Mouse (Mus musculus): ENCODE results near the gene Ipo13. TPM values are rescaled to one million over a fixed set of nuclear protein-coding genes. Genes with fewer than 3 reads are reported as not detected.
A peak's percentile ranks its signal among the peaks of the same experiment; 100 is the strongest.

The Ipo13 gene
- polyA plus RNA-seq, 1 experiment from 2014 or later, result 66.2 TPM

DNA sequence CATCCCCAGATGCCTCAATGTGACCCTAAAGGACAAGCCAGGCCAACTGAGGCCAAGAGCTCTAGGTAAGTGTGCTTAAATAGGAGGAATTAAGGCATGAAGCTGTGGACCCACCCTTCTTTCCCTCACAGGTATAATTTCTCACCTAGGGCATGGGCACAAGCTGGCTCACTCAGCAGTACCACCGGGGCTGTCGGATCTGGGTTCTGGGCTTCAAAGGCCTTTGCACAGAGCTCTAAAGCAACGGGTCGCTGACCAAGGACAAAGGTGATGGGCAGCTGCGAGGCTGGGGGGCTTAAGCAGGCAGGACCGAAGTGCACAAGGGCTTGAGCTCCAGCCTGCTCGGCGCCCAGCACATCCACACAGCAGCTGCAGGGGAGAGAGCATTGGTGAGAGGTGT is 24.0 kb downstream of the Ipo13 start:
- Histone ChIP-seq H3K9ac (replicated peaks) (peak overlapping the region; percentile 61; the same call in 1 of the 2 replicates), H3K36me3 (peaks cover 31% of the 10 kb centered on the region), H3K27ac (replicated peaks) (no peak overlapping the region), H3K4me2 (replicated peaks) (peak overlapping the region; percentile 95), H3K4me3 (peak overlapping the region; percentile 81), H3K4me1 (peaks cover 23% of the 10 kb centered on the region), H3K9me3 (no peaks in the 10 kb centered on the region), H3K27me3 (no peaks in the 10 kb centered on the region)
- ATAC-seq (ENCODE audit: low FRiP score, low read depth), result no peak
- WGBS, result 52% methylated on average over 8 of the region's 8 CpGs

DNA sequence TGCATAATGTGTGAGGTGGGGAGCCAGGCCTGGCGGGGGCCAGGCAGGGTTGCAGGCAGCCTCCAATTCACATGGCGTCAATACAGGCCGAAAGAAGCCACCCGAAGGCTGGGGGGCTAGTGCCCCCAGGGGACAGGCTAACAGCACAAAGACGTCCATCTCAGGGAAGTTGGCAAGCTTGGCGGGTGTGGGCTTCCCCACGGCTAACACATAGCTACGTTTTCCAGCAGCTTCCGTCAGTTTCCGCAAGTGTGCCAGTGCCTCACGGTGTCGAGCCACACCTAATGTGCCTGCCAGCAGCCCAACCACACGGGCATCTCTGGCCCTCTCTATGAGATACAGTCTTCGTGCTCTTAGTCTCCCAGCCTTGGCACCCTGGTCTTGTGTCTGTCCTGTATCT is 24.8 kb downstream of the Ipo13 start:
- Histone ChIP-seq H3K27ac (replicated peaks) (no peak overlapping the region), H3K36me3 (peaks cover 31% of the 10 kb centered on the region), H3K27me3 (no peaks in the 10 kb centered on the region), H3K9ac (replicated peaks) (no peak overlapping the region), H3K4me2 (replicated peaks) (no peak overlapping the region), H3K4me1 (peaks cover 23% of the 10 kb centered on the region), H3K9me3 (no peaks in the 10 kb centered on the region), H3K4me3 (0 out of 2 replicates have a peak overlapping the region, but pooled peaks have one; percentile 81)
- 92% methylated on average over 14 of the region's 14 CpGs for WGBS
- no peak for ATAC-seq (ENCODE audit: low FRiP score, low read depth)

DNA sequence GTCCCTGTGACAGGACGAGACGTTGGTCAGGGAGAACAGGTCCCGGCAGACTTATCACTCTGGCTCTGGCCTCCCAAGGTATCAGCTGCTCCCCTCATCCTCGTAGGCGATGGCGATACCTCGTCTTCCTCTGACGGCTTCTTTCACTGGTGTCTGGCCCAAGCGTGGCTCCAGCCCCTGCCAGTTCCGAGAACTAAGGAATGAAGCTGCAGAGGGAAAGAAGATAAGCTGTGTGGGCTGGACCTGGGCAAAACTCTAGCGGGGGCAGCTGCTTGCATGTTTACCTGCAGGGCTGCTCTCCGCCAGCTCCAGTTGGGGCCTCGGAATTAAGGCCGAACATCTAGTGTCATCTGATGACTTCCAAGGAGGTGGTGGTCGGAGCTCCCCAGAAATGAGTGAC is 25.3 kb downstream of the Ipo13 start:
- Histone ChIP-seq H3K4me3 (no peak overlapping the region), H3K9ac (replicated peaks) (no peak overlapping the region), H3K4me1 (peaks cover 23% of the 10 kb centered on the region), H3K4me2 (replicated peaks) (no peak overlapping the region), H3K36me3 (peaks cover 31% of the 10 kb centered on the region), H3K27ac (replicated peaks) (no peak overlapping the region), H3K9me3 (no peaks in the 10 kb centered on the region), H3K27me3 (no peaks in the 10 kb centered on the region)
- no peak for ATAC-seq (ENCODE audit: low FRiP score, low read depth)
- WGBS, result 94% methylated on average over 15 of the region's 15 CpGs

GRCm38 (mm10) chr4:117887920-117888319 is 26.9 kb downstream of the Ipo13 start:
- peaks cover 33% of the 10 kb centered on the region for H3K4me1 ChIP-seq
- no peaks in the 10 kb centered on the region for H3K27me3 ChIP-seq
- H3K9me3 ChIP-seq, result no peaks in the 10 kb centered on the region
- H3K4me2 ChIP-seq (replicated peaks), result peak overlapping the region; percentile 87
- H3K9ac ChIP-seq (replicated peaks), result 0 out of 2 replicates have a peak overlapping the region, but pooled peaks have one; percentile 88
- peaks cover 30% of the 10 kb centered on the region for H3K36me3 ChIP-seq
- no peak for ATAC-seq (ENCODE audit: low FRiP score, low read depth)
- peak overlapping the region; percentile 95; the same call in 1 of the 2 replicates for H3K4me3 ChIP-seq
- WGBS, result 73% methylated on average over 2 of the region's 2 CpGs
- no peak overlapping the region for H3K27ac ChIP-seq (replicated peaks)

- peaks cover 30% of the 10 kb centered on the region for H3K36me3 ChIP-seq
- peak within 1 kb of the TSS; percentile 88 for H3K9ac ChIP-seq (replicated peaks)
- peak; percentile 83 for ATAC-seq (ENCODE audit: low FRiP score, low read depth)
- H3K9me3 ChIP-seq, result no peaks in the 10 kb centered on the region
- H3K4me1 ChIP-seq, result peaks cover 37% of the 10 kb centered on the region
- under 1% methylated on average over 37 of the region's 37 CpGs for WGBS
- H3K27ac ChIP-seq (replicated peaks), result no peak within 1 kb of the TSS; the same call in 1 of the 2 replicates
- peak within 1 kb of the TSS; percentile 95 for H3K4me3 ChIP-seq
- peak within 1 kb of the TSS; percentile 87 for H3K4me2 ChIP-seq (replicated peaks)
- H3K27me3 ChIP-seq, result no peaks in the 10 kb centered on the region
These were observed 27.7 kb downstream of the Ipo13 start, which contains the start of gene Atp6v0b for GRCm38 (mm10) chr4:117887133-117887532. TSS of gene Atp6v0b (minus strand) at chr4:117887333.

- H3K9me3 ChIP-seq, result no peaks in the 10 kb centered on the region
- H3K27me3 ChIP-seq, result no peaks in the 10 kb centered on the region
- H3K36me3 ChIP-seq, result peaks cover 30% of the 10 kb centered on the region
- H3K27ac ChIP-seq (replicated peaks), result no peak overlapping the region; the same call in 1 of the 2 replicates
- H3K9ac ChIP-seq (replicated peaks), result peak overlapping the region; percentile 88
- no peak for ATAC-seq (ENCODE audit: low FRiP score, low read depth)
- 4% methylated on average over 20 of the region's 24 CpGs for WGBS
- peaks cover 38% of the 10 kb centered on the region for H3K4me1 ChIP-seq
- peak overlapping the region; percentile 95 for H3K4me3 ChIP-seq
- peak overlapping the region; percentile 87 for H3K4me2 ChIP-seq (replicated peaks)
These were observed 28.2 kb downstream of the Ipo13 start for GRCm38 (mm10) chr4:117886644-117887043.

GRCm38 (mm10) chr4:117885994-117886393 is 28.8 kb downstream of the Ipo13 start:
- no peak for ATAC-seq (ENCODE audit: low FRiP score, low read depth)
- H3K9ac ChIP-seq (replicated peaks), result peak overlapping the region; percentile 88; the same call in 1 of the 2 replicates
- H3K4me2 ChIP-seq (replicated peaks), result peak overlapping the region; percentile 87
- H3K36me3 ChIP-seq, result peaks cover 35% of the 10 kb centered on the region
- 89% methylated on average over 9 of the region's 9 CpGs for WGBS
- no peaks in the 10 kb centered on the region for H3K27me3 ChIP-seq
- no peaks in the 10 kb centered on the region for H3K9me3 ChIP-seq
- no peak overlapping the region for H3K27ac ChIP-seq (replicated peaks)
- H3K4me3 ChIP-seq, result peak overlapping the region; percentile 95
- peaks cover 37% of the 10 kb centered on the region for H3K4me1 ChIP-seq

DNA sequence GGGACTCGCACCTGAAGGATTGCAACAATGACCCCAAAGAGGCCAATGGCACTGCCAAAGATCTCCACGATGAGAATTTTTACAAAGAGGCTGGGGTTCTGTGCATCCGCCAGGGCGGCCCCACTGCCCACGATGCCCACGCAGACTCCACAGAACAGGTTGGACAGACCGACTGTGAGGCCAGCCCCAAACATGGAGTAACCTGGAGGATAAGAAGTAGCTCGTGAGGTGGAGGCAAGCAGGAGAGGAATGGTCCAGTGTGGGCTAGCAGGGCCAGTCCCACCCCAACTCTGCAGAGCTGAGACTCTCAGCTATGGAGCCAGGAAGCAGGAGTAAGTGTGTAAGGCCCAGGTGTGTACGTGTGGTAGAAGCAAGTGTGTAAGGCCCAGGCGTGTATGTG is 29.7 kb downstream of the Ipo13 start:
- Histone ChIP-seq H3K27ac (replicated peaks) (no peak overlapping the region), H3K27me3 (no peaks in the 10 kb centered on the region), H3K4me2 (replicated peaks) (no peak overlapping the region), H3K9ac (replicated peaks) (no peak overlapping the region), H3K4me3 (no peak overlapping the region), H3K36me3 (peaks cover 43% of the 10 kb centered on the region), H3K4me1 (peaks cover 40% of the 10 kb centered on the region), H3K9me3 (no peaks in the 10 kb centered on the region)
- no peak for ATAC-seq (ENCODE audit: low FRiP score, low read depth)
- WGBS, result 91% methylated on average over 10 of the region's 10 CpGs

DNA sequence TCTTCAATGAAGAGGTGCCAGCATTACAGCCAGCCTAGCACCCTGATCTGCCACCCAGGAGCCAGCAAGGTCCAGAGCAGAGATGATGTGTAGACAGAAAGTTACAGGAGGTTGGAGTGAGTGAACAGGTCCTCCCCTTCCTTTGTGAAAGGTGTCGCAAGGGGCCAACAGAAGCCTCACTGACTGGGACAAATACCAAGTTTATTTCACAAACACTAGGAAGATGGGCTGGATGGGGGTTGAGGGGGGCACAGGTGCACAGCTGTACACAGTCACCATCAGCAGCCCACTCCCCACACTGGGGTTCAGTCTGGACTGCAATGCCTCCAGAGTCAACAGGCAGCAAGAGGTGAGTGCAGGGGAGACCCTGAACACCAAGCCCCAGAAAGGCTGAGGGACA is 30.7 kb downstream of the Ipo13 start:
- peak overlapping the region; percentile 89; the same call in 1 of the 2 replicates for H3K4me3 ChIP-seq
- H3K36me3 ChIP-seq, result peaks cover 37% of the 10 kb centered on the region
- H3K27me3 ChIP-seq, result no peaks in the 10 kb centered on the region
- H3K9ac ChIP-seq (replicated peaks), result peak overlapping the region; percentile 93; the same call in 1 of the 2 replicates
- H3K4me2 ChIP-seq (replicated peaks), result peak overlapping the region; percentile 82
- H3K4me1 ChIP-seq, result peaks cover 40% of the 10 kb centered on the region
- ATAC-seq (ENCODE audit: low FRiP score, low read depth), result no peak
- H3K27ac ChIP-seq (replicated peaks), result no peak overlapping the region
- no peaks in the 10 kb centered on the region for H3K9me3 ChIP-seq
- WGBS, result 100% methylated on average over 1 of the region's 1 CpGs

DNA sequence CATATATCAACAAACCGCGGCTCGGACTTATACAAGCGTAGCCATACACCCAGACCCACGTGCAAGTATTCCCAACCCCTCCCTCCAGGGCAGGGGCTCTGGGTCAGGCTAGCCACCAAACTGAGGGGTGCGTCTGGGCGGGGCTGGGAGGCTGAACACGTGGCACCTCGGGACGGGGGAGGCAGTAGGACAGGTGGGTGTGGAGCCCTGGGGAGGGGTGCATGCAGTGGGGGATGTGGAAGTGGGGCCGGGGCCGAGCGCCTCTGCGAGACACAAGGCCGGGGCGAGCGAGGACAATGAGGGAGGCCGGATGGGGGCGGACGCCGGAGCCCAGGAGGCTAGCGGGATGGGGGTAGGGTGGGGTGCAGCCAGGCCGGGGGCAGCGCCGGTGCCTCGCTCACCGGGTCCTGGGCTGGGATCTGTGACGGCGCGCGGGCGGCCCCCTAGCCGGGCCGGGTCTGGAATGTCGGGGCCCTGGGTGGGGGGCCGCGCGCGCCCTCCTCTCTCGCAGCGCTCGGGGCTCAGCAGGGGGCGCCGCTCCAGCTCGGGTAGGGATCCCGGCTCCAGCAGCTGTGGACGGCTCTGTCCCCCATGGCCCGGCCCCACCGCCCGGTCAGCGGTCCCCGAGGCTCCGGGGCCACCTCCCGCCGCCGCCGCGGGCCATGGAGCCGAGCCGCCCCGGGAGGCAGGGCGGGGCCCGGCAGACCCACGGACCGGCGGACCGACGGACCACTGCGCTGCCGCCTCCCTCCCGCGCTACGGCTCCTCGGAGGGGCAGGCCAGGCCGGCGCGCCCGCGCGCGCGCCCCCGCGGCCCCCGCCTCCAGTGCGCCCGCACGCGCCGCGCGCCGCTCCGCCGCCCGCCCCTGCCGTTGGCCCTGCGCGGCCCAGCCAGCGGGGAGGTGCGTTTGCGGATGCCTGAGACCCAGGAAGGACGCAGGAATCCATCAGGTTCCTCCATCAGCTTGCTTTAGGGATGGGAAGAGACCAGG is 31.8 kb downstream of the Ipo13 start, which contains the start of gene B4galt2:
Gene B4galt2, minus strand, starts transcription at position 787 of the 991 bp plus-strand sequence.
- no peaks in the 10 kb centered on the region for H3K27me3 ChIP-seq
- 2% methylated on average over 36 of the region's 103 CpGs for WGBS
- peaks cover 40% of the 10 kb centered on the region for H3K4me1 ChIP-seq
- peak within 1 kb of the TSS; percentile 80 for H3K27ac ChIP-seq (replicated peaks)
- H3K4me3 ChIP-seq, result peak within 1 kb of the TSS; percentile 89
- peaks cover 46% of the 10 kb centered on the region for H3K36me3 ChIP-seq
- peak within 1 kb of the TSS; percentile 93 for H3K9ac ChIP-seq (replicated peaks)
- no peaks in the 10 kb centered on the region for H3K9me3 ChIP-seq
- H3K4me2 ChIP-seq (replicated peaks), result peak within 1 kb of the TSS; percentile 82
- ATAC-seq (ENCODE audit: low FRiP score, low read depth), result peak; percentile 45

DNA sequence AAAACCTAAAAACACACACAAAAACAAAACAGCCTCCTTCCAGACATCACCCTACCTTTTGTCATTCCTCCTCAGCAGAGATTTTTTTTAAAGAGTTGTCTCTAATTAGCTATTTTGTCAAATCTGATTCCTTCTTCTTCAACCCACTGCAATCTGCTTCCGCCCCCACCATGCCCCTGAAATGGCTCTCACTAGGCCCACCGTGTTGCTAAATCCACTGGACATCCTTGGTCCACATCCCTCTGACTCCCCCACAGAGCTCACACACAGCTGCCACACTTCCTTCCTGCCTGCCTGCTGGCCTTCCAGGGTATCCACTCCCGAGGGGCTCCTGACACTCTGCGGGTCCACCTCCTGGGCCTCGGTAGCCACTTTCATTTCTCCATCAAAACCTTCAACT is 36.1 kb downstream of the Ipo13 start:
- no peak for ATAC-seq (ENCODE audit: low FRiP score, low read depth)
- H3K9ac ChIP-seq (replicated peaks), result no peak overlapping the region
- H3K4me3 ChIP-seq, result no peak overlapping the region
- H3K27me3 ChIP-seq, result no peaks in the 10 kb centered on the region
- H3K27ac ChIP-seq (replicated peaks), result no peak overlapping the region
- H3K36me3 ChIP-seq, result peaks cover 71% of the 10 kb centered on the region
- H3K4me2 ChIP-seq (replicated peaks), result no peak overlapping the region
- WGBS, result 87% methylated on average over 5 of the region's 5 CpGs
- no peaks in the 10 kb centered on the region for H3K9me3 ChIP-seq
- H3K4me1 ChIP-seq, result peaks cover 22% of the 10 kb centered on the region

DNA sequence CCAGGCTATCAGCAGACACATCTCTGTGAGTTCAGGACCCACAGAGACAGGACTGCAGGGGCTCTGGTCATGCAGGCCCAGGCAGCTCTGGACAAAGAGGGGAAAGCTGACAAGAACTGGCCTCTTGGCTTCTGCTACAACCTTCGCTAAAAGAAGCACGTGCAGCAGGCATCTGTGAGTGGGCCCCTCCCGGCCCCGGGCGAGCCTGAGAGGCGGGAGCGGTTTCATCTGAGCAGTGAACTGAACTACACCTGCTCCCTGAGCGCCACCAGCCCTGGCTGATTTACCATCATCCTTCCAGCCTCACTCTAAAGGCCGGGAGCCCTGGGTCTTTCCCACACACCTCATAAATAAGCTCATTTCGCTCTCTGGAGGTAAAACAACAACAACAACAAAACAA is 36.5 kb downstream of the Ipo13 start:
- H3K9ac ChIP-seq (replicated peaks), result no peak overlapping the region
- WGBS, result 80% methylated on average over 10 of the region's 10 CpGs
- no peak overlapping the region for H3K4me2 ChIP-seq (replicated peaks)
- no peak overlapping the region for H3K4me3 ChIP-seq
- no peaks in the 10 kb centered on the region for H3K27me3 ChIP-seq
- no peak for ATAC-seq (ENCODE audit: low FRiP score, low read depth)
- peaks cover 75% of the 10 kb centered on the region for H3K36me3 ChIP-seq
- peaks cover 19% of the 10 kb centered on the region for H3K4me1 ChIP-seq
- H3K27ac ChIP-seq (replicated peaks), result no peak overlapping the region
- H3K9me3 ChIP-seq, result no peaks in the 10 kb centered on the region
